Mouse (Mus musculus): ENCODE results near the gene 1700017N19Rik. TPM values are rescaled to one million over a fixed set of nuclear protein-coding genes. Genes with fewer than 3 reads are reported as not detected.
"Not testable (repeated sequence)": the region's sequence is repeated elsewhere in the genome, so short reads cannot be mapped to it uniquely, and the experiment has no call there.

Gene 1700017N19Rik
- not detected in 2 replicates for polyA plus RNA-seq (2015; fragmentation: Nextera tagmentation; extraction: Ambion mirVana)

DNA sequence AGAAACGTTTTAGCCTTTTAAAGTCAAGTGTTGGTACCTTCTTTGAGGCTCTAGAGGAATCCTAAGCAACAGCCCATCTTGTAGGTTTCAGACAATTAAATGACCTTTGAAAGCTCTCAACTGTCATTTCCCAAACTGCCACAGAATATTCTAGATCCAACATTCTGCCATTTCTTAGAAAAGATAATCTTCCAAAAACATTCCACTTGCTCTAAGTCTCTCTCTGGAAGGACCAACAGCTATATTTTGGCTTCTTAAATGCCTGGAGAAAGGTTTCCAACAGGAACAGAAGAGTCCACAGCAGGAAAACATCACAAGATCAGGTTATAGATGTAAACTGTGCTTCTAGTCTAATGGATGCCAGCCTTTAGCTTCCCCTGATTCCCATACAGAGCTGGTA, at the start of gene 1700017N19Rik, which contains the start of gene 4930430F08Rik:
Gene 1700017N19Rik, plus strand, starts transcription at position 162 of the 400 bp plus-strand sequence.
Gene 4930430F08Rik, minus strand, starts transcription at position 101 of the 400 bp plus-strand sequence.
- no peak within 1 kb of the TSS for H3K27ac ChIP-seq (ENCODE audit: low read depth, low read length)
- peak within 1 kb of the TSS; percentile 83 for H3K4me3 ChIP-seq (ENCODE audit: low read depth, low read length)
- no peak for ATAC-seq
- peak within 1 kb of the TSS; percentile 91 for H3K4me2 ChIP-seq (replicated peaks; ENCODE audit: low read depth)
- H3K9me3 ChIP-seq (ENCODE audit: control insufficient read depth), result no peaks in the 10 kb centered on the region
- 75% methylated on average over 1 of the region's 1 CpGs for WGBS
- no peak within 1 kb of the TSS for H3K9ac ChIP-seq (ENCODE audit: low read depth, low read length)
- H3K4me1 ChIP-seq (replicated peaks; ENCODE audit: control insufficient read depth, insufficient read depth, low read length), result no peaks in the 10 kb centered on the region; the same call in 1 of the 2 replicates
- no peaks in the 10 kb centered on the region for H3K27me3 ChIP-seq (replicated peaks; ENCODE audit: control insufficient read depth, insufficient read depth, low read length)
- H3K36me3 ChIP-seq (ENCODE audit: control insufficient read depth, insufficient read depth), result no peaks in the 10 kb centered on the region
- no peak for TF ChIP-seq CTCF (IDR thresholded peaks at IDR 0.05; ENCODE audit: low read depth)

DNA sequence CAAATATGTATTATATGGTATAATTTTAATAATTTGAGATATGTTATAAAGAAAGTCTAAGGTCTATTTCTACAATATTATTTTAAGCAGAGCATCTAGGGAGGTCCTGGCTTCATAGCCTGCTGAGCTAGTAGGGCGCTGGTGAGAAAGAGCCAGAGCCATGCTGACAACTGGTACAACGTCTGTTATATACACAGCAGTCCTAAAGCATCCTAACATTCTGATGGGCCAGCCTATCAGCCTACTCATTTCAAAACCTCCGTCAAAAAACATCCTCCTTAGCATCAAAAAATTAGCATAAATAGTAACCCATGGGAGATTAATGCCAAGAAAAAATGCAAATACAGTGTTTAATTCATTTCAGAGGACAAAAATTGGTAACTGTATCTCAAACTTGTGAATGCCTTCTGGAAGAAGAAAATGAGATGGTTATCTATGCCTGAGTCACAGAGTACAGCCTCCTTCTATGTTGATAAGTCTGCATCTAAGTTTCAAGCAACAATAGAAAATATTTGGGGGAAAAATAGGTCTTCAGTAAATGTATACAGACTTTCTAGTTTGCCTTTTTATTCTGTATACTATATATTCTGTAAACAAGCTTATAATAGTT, 33.6 kb upstream of the 1700017N19Rik start:
- ATAC-seq, result no peak
- WGBS, result 85% methylated on average over 3 of the region's 3 CpGs

DNA sequence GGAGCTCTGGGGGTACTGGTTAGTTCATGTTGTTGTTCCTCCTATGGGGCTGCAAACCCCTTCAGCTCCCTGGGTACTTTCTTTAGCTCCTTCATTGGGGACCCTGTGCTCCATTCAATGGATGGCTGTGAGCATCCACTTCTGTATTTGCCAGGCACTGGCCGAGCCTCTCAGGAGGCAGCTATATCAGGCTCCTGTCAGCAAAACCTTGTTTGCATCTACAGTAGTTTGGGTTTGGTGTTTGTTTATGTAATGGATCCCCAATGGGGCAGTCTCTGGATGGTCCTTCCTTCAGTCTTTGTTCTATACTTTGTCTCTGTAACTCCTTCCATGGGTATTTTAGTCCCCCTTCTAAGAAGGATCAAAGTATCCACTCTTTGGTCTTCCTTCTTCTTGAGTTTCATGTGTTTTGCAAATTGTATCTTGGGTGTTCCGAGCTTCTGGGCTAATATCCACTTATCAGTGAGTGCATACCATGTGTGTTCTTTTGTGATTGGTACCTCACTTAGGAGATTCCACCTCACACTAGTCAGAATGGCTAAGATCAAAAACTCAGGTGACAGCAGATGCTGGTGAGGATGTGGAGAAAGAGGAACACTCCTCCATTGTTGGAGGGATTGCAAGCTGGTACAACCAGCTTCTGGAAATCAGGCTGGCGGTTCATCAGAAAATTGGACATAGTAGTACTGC, 29.9 kb upstream of the 1700017N19Rik start:
- not testable (repeated sequence) for H3K4me2 ChIP-seq (replicated peaks; ENCODE audit: low read depth); ATAC-seq; H3K4me3 ChIP-seq (ENCODE audit: low read depth, low read length); H3K27ac ChIP-seq (ENCODE audit: low read depth, low read length); H3K27me3 ChIP-seq (replicated peaks; ENCODE audit: control insufficient read depth, insufficient read depth, low read length); H3K9me3 ChIP-seq (ENCODE audit: control insufficient read depth); H3K4me1 ChIP-seq (replicated peaks; ENCODE audit: control insufficient read depth, insufficient read depth, low read length); H3K36me3 ChIP-seq (ENCODE audit: control insufficient read depth, insufficient read depth); H3K9ac ChIP-seq (ENCODE audit: low read depth, low read length)
- 95% methylated on average over 3 of the region's 3 CpGs for WGBS

More for the DNA sequence above, 33.6 kb upstream of the 1700017N19Rik start:
- Histone ChIP-seq H3K4me1 (replicated peaks; ENCODE audit: control insufficient read depth, insufficient read depth, low read length) (no peaks in the 10 kb centered on the region), H3K27ac (ENCODE audit: low read depth, low read length) (no peak overlapping the region), H3K27me3 (replicated peaks; ENCODE audit: control insufficient read depth, insufficient read depth, low read length) (no peaks in the 10 kb centered on the region), H3K4me3 (ENCODE audit: low read depth, low read length) (no peak overlapping the region), H3K4me2 (replicated peaks; ENCODE audit: low read depth) (no peak overlapping the region), H3K36me3 (ENCODE audit: control insufficient read depth, insufficient read depth) (no peaks in the 10 kb centered on the region), H3K9ac (ENCODE audit: low read depth, low read length) (no peak overlapping the region), H3K9me3 (ENCODE audit: control insufficient read depth) (no peaks in the 10 kb centered on the region)
- TF ChIP-seq CTCF (IDR thresholded peaks at IDR 0.05; ENCODE audit: low read depth), result no peak

DNA sequence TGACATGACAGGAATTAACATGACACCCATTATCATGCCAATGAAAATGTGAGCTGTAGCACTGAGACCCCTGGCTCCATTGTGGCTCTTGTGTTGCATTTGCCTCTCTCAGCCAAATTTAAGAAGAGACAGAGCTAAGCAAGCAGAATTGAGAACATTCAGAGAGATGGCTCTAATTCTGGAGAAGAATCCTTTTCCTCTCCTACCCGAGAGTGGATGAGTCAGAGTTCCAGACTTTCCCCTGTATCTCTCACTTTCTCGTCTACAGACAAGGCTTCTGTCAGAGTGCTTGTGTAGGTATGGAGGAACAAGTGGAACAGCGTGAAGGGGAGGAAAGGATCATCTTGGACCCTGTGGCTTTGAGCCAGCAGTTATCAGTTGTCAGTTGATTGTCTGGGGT, 26.2 kb upstream of the 1700017N19Rik start:
- H3K9me3 ChIP-seq (ENCODE audit: control insufficient read depth), result no peaks in the 10 kb centered on the region
- no peaks in the 10 kb centered on the region for H3K27me3 ChIP-seq (replicated peaks; ENCODE audit: control insufficient read depth, insufficient read depth, low read length)

DNA sequence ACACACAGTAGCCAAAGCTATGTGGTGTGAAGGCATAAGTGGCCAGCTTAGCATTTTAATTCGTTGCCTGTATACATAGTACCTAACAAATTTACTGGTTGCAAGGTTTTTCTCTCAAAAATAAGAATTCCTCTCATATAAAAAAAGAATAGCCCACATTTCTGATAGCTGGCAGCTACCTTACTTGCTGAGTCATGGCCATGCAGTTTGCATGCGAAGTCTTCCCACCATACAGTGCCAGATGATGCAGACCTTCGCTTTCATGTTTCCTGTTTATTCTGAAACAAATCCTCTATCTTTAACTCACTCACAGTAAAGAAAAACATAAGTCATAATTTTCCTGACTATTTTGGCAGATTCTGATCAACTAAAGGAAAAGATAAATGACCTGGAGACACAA, 18.6 kb upstream of the 1700017N19Rik start:
- no peak overlapping the region for H3K4me3 ChIP-seq (ENCODE audit: low read depth, low read length)
- H3K27me3 ChIP-seq (replicated peaks; ENCODE audit: control insufficient read depth, insufficient read depth, low read length), result no peaks in the 10 kb centered on the region
- H3K4me1 ChIP-seq (replicated peaks; ENCODE audit: control insufficient read depth, insufficient read depth, low read length), result no peaks in the 10 kb centered on the region
- H3K4me2 ChIP-seq (replicated peaks; ENCODE audit: low read depth), result no peak overlapping the region
- H3K27ac ChIP-seq (ENCODE audit: low read depth, low read length), result no peak overlapping the region
- H3K9ac ChIP-seq (ENCODE audit: low read depth, low read length), result no peak overlapping the region
- TF ChIP-seq CTCF (IDR thresholded peaks at IDR 0.05; ENCODE audit: low read depth), result no peak
- no peak for ATAC-seq
- 85% methylated on average over 3 of the region's 3 CpGs for WGBS
- H3K9me3 ChIP-seq (ENCODE audit: control insufficient read depth), result no peaks in the 10 kb centered on the region
- H3K36me3 ChIP-seq (ENCODE audit: control insufficient read depth, insufficient read depth), result peaks cover 6% of the 10 kb centered on the region; the same call in 1 of the 2 replicates

More for the DNA sequence above, 26.2 kb upstream of the 1700017N19Rik start:
- TF ChIP-seq CTCF (IDR thresholded peaks at IDR 0.05; ENCODE audit: low read depth), result no peak
- no peak overlapping the region for H3K9ac ChIP-seq (ENCODE audit: low read depth, low read length)
- no peak for ATAC-seq
- H3K27ac ChIP-seq (ENCODE audit: low read depth, low read length), result no peak overlapping the region
- H3K4me3 ChIP-seq (ENCODE audit: low read depth, low read length), result no peak overlapping the region
- no peak overlapping the region for H3K4me2 ChIP-seq (replicated peaks; ENCODE audit: low read depth)
- WGBS, result 92% methylated on average over 3 of the region's 3 CpGs
- H3K4me1 ChIP-seq (replicated peaks; ENCODE audit: control insufficient read depth, insufficient read depth, low read length), result no peaks in the 10 kb centered on the region
- H3K36me3 ChIP-seq (ENCODE audit: control insufficient read depth, insufficient read depth), result peaks cover 7% of the 10 kb centered on the region; the same call in 1 of the 2 replicates

DNA sequence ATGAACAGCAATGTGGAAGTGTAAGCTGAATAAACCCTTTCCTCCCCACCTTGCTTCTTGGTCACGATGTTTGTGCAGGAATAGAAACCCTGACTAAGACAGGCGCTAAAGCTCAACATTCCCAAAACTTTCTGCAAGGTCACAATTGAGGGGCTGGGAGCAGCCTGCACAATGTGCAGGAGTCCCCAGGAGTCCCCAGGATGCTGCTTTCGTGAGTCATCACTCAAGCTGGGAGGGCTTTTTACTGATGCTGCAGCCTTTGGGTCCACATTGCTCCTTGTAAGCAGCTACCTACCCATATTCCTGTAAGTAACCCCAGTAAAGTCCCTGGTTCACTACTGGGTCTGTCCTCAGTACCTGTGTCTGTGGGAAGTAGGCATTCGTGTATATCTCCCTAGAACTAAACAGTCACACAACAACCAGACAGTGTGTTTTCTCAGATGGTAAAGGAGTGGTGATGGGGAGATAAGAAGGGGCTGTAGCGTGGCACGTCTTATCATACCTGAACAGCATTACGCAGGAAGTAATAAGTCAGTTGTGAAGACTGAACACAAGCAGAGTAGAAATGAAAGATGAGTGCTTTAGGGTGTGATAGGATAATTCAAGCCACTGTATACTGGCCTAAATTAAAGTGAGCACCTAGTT, 15.7 kb upstream of the 1700017N19Rik start:
- no peak for ATAC-seq
- Histone ChIP-seq H3K27me3 (replicated peaks; ENCODE audit: control insufficient read depth, insufficient read depth, low read length) (no peaks in the 10 kb centered on the region), H3K4me3 (ENCODE audit: low read depth, low read length) (no peak overlapping the region)

More for the DNA sequence above, 15.7 kb upstream of the 1700017N19Rik start:
- H3K9me3 ChIP-seq (ENCODE audit: control insufficient read depth), result no peaks in the 10 kb centered on the region
- no peak overlapping the region for H3K27ac ChIP-seq (ENCODE audit: low read depth, low read length)
- 86% methylated on average over 7 of the region's 7 CpGs for WGBS
- no peak overlapping the region for H3K4me2 ChIP-seq (replicated peaks; ENCODE audit: low read depth)
- peaks cover 11% of the 10 kb centered on the region; the same call in 1 of the 2 replicates for H3K36me3 ChIP-seq (ENCODE audit: control insufficient read depth, insufficient read depth)
- no peak for TF ChIP-seq CTCF (IDR thresholded peaks at IDR 0.05; ENCODE audit: low read depth)
- no peaks in the 10 kb centered on the region for H3K4me1 ChIP-seq (replicated peaks; ENCODE audit: control insufficient read depth, insufficient read depth, low read length)
- H3K9ac ChIP-seq (ENCODE audit: low read depth, low read length), result no peak overlapping the region
